Mouse (Mus musculus): ENCODE data around the gene Ephb1. TPM values are rescaled to one million over a fixed set of nuclear protein-coding genes. Genes with fewer than 3 reads are reported as not detected.

The Ephb1 gene
- total RNA-seq, 1 experiment from 2014 or later = 3.7 TPM

DNA sequence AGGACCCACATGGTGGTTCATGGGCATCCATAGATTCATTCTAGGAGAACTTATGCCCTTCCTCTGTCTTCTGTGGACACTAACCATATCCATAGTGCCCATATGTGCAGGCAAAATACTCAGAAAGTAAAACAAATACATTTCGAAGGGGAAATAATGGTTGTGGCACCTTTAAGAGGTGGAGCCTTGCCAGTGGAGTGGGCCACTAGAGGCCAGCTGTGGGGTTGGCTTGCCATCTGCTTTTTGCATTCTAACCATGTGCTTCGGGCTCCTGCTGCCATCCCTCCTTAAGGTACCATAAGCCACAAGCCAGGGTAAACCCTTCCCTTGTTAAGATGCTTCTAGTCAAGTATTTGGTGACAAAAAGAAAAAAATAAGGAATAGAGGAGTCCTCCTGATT, 373.3 kb downstream of the Ephb1 start:
- no peak for DNase-seq

- DNase-seq = no peak
These were observed 377.5 kb downstream of the Ephb1 start for GRCm38 (mm10) chr9:101976884-101977465.

DNA sequence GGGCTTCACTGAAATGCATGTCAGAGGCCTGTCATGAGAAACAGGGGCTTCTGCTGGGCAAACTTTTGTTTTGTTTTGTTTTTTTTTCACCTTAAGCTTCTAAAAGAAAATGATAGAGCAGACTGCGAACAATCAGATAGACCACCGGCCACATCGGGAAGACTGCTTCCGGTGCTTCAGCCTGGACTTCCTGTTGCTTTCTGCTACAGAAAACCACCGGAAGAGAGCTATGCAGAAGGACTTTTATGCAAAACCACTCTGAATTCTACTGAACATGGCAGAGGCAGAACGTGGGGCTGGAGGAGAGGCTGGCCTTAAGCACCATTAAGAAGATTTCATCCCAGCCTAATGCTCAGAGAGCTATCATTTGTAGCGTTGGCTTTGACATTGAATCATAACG, 382.2 kb downstream of the Ephb1 start:
- DNase-seq = no peak

GRCm38 (mm10) chr9:101971806-101972205, 382.7 kb downstream of the Ephb1 start:
- DNase-seq = no peak

DNA sequence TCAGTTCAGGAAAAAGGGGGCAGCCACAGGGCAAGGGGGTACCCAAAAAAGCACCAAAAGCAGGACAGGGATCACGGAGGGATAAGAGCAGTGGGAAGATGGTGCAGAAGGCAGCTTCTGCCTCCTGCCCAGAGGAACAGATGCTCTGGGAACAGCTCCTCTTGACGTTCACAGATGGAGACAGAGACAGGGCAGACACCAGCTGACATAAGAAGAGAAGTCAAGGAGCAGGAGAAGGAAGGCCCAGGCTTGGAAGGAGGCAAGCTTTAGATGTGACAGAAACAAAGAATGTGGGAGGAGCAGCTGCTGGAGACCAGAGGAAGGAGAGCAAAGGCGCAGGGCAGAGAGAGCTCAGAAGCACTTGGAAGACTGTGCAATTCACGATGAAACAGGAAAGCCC, 398.3 kb downstream of the Ephb1 start:
- no peak for DNase-seq

GRCm38 (mm10) chr9:101954529-101954928, 400.0 kb downstream of the Ephb1 start:
- DNase-seq = no peak

DNA sequence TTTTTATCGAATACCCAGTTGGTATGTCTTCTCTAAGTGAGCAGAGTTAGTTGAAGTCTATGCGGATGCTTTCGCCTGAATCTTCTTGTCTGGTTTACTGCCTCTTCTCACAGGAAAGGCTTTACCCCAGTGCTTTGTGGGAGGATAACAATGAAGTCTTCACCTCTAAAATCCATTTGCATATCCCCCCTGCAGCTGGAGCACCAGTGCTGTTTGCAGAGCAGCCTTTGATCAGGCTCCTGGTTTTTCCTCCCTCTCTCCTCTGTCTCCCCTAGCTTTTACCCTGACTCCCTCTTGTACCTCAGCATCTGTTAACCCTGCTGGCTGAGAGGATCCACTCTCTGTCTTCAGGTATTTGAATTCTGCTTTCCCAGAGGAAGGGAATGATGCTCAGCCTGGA, 404.4 kb downstream of the Ephb1 start:
- DNase-seq = no peak

DNA sequence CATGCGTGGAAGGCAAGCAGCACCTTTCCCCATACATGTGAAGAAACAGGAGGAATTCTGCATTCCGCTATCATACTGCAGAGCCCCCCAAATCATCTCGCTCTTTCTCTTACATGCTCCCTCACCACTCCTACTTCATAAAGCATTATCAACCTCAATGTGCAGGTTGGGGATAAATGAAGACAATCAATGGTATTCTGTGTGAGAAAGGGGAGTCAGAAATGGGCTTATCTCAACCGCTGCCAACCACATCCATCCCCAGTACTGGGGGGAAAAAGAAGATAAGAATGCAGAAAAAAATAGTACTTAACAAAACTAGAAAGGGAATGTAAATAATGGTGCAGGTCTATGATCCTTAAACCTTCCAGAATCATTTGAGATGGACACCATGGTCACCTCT, 408.7 kb downstream of the Ephb1 start:
- no peak for DNase-seq

DNA sequence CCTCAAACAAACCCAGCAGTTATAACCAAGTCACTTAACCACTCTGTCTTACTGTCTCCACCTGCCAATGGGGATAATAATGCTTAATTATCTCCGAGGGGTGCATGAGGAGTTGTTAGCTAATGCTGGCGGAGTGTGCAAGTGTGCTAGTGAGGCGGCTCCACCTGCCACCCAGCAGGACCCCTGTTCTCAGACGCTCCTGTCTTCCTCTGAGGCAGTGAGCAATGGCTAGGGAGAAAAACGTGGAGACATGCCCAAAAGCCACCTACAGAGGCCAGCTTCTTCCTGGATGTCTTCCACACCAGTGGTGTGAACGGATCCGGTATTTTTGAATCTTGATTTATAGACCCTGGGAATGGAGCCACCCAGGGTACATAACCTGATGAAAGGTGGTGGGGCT, 409.2 kb downstream of the Ephb1 start:
- no peak for DNase-seq

GRCm38 (mm10) chr9:101942058-101942669, 412.3 kb downstream of the Ephb1 start:
- no peak for DNase-seq

DNA sequence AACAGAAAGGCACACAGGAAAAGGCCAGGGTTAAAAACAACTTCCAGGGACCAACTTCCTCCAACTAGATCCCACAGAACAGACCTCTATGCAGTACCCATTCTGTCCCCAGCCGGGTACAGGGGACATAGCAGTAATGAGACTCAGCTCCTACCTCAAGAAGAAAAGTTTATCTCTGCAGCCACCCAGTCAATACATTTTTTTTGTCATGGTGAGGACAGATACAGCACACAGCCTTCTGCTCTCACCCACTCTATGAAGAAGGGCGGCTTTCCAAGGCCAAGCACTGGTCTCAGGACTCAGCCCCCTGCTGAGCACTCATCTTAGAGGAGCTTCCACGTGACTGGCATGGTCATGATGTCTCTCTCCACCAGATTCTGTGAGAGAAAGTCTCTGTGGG, 414.3 kb downstream of the Ephb1 start:
- no peak for DNase-seq

- DNase-seq = no peak
These were observed 415.5 kb downstream of the Ephb1 start for GRCm38 (mm10) chr9:101939006-101939405.

- no peak for DNase-seq
These were observed 416.4 kb downstream of the Ephb1 start for GRCm38 (mm10) chr9:101938066-101938465.

DNA sequence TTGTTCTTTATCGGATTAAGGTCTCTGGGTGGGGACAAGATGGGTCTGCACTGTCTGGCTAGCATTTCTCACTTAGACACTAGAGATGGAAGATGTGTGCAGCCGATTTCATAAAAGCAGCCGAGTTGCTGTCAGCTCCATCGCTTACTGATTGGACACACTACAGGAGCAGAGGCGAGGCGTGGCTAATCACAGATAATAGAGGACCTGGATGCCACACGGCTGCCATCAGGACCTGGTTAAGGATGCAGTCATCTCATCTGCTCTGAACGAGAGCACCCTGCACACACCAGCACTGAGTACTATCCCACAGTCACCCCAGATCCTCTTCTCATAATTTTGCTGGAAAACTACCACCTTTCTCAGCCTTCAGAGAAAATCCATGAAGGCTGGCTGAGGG, 419.6 kb downstream of the Ephb1 start:
- no peak for DNase-seq

- no peak for DNase-seq
These were observed 420.4 kb downstream of the Ephb1 start for GRCm38 (mm10) chr9:101933946-101934573.

DNA sequence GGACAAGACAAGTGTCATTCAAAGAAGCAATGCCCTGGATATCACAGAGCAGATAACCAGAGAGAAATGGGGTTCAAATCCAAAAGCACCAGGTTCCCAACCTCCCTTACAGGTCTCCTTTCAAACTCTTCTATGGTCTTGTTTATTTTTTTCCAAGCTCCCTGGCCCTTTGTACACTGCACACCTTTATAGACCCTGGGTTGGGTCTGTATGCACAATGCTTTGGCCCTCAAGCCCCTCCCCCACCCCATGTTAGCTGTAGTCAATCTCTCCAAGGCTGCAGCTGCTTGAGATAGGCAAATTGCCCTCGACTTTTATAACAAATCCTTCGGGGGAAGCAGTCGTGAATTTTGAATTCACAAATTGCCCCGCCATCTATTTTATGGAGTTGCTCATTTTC, 429.7 kb downstream of the Ephb1 start:
- DNase-seq = no peak

DNA sequence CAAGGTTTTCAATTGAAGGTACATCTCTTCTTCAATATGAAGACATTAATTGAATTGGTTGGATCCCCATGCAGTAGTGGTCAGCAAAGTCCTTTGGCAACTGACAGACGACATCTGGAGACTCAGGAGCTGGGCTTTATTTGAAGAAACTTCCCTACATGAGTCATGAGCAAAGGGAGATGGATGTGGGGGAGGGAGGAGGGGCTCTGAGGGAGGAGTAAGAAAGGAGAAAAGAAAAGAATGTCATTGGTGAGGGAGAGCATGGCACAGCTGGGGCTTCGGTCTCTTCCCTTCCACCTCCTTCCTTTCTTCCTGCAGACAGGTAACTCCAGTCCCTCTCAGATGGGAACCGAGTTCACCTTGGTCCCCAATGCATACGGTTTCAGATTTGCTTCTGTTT, 431.6 kb downstream of the Ephb1 start:
- no peak for DNase-seq

- no peak for DNase-seq
These were observed 435.2 kb downstream of the Ephb1 start for GRCm38 (mm10) chr9:101919324-101919723.

- DNase-seq = no peak
These were observed 435.7 kb downstream of the Ephb1 start for GRCm38 (mm10) chr9:101918771-101919170.

GRCm38 (mm10) chr9:101915082-101915481, 439.4 kb downstream of the Ephb1 start:
- no peak for DNase-seq

- DNase-seq = no peak
These were observed 443.2 kb downstream of the Ephb1 start for GRCm38 (mm10) chr9:101911176-101911866.

DNA sequence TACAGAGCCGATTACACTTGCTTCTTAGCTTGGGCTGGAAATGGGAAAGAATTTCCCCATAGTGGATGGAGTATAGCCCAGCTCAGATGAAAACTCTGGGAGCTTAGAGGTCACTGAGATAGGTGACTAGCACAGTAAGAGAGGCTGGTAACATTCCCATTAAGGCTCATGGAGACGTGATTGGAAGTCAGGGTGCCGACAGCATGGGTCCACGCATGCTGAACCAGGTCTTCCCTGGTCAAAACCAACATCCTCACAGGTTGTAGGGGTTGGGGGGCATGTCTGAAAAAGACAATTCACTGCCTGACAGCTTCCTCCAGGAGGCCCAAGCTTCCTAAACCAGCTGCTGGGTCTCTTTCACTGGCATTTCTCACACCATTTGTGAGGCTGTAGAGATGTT, 445.0 kb downstream of the Ephb1 start:
- DNase-seq = no peak

GRCm38 (mm10) chr9:101908849-101909248, 445.6 kb downstream of the Ephb1 start:
- DNase-seq = no peak

All from adrenal gland, postnatal 14 days (tissue).